Mouse (Mus musculus) liver, embryonic 14.5 days (tissue): Measurements from ENCODE around the gene Rmi2.

Experiments
- CTCF ChIP-seq: IDR thresholded peaks from 2 replicates; pipeline ENCODE4 v1.5.1; 2016; ENCODE audit warnings: antibody characterized with exemption, low read depth, control low read depth
- EP300 ChIP-seq: IDR thresholded peaks from 2 replicates; pipeline ENCODE4 v1.6.1; 2016; ENCODE audit warnings: antibody characterized with exemption, low read depth

DNA sequence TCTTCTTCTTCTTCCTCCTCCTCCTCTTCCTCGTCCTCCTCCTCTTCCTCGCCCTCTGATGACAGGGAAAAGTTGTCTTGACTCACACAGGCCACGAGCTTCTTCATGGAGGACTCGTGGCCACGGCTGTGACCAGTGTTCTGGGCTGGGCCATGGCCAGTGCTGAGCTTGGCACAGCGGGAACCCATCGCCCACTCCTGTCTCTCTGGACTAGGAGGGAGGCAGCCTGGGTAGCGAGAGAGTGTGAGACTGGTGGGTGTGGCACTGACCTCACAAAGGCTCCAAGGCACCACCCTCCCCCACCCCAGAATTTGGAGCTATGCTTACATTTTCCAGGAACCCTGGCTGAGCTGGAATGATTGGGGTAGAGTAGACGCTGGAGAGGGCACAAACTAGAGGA, 44.2 kb upstream of the Rmi2 start, which contains the start of gene Prm3:
- TF ChIP-seq CTCF (no peak), EP300 (no peak)
